Mouse (Mus musculus): ENCODE data around the gene Dst. TPM values are rescaled to one million over a fixed set of nuclear protein-coding genes. Genes with fewer than 3 reads are reported as not detected.

The Dst gene
- polyA plus RNA-seq, 2 experiments: 4.3 to 5.0 TPM

DNA sequence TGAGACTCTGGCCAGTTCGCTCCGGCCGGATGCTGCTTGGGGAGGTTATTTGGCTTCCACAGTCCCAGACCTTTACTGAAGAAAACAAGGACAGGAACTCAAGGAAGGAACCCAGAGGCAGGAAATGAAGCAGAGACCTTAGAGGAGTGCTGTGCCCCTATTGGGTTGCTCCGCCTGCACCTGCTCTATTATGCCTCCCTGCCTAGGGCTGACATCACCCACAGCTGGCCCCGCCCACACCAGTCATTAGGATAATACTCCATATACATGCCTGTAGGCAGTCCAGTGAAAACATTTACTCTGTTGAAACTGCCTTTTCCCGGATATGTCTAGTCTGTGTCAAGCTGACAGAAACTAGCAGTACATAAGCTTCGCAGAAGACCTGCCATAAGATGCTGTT is 130.5 kb downstream of the Dst start:
- H3K4me1 ChIP-seq (replicated peaks; ENCODE audit: control insufficient read depth in 2 of 2, insufficient read depth in 2 of 2, low read length in 1 of 2): no peaks in the 10 kb centered on the region
- H3K9ac ChIP-seq (replicated peaks): no peak overlapping the region
- TF ChIP-seq CTCF (IDR thresholded peaks at IDR 0.05; ENCODE audit: low read depth) (no peak), EP300 (IDR thresholded peaks at IDR 0.05; ENCODE audit: low read depth) (no peak)

DNA sequence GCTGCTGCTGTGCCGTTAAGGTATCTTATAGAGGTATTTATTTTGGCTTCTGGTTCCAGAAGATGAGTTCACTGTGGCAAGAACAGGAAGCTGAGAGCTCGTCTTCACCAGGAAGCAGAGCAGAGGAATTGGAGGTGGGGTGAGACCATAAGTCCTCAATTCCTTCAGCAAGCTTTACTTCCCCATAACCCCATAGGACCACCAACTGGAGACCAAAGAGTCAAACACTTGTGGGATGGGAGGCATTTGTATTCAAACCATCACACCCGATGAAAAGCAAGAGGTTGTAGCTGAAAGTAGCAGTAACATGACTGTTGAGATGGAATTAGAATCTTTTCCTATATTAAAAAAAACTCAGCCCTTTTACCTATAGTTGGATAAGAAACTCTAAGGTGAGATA is 132.0 kb downstream of the Dst start:
- no peak for ATAC-seq (ENCODE audit: insufficient read depth)
- Histone ChIP-seq H3K4me3 (ENCODE audit: insufficient read depth in 1 of 2, low read depth in 2 of 2, low read length in 2 of 2) (no peak overlapping the region), H3K4me1 (replicated peaks; ENCODE audit: control insufficient read depth in 2 of 2, insufficient read depth in 2 of 2, low read length in 1 of 2) (no peaks in the 10 kb centered on the region), H3K27ac (no peak overlapping the region), H3K36me3 (replicated peaks; ENCODE audit: control insufficient read depth, insufficient read depth, low read depth) (no peaks in the 10 kb centered on the region), H3K27me3 (ENCODE audit: control insufficient read depth, insufficient read depth, low read length) (no peaks in the 10 kb centered on the region), H3K4me2 (ENCODE audit: low read depth) (no peak overlapping the region), H3K9me3 (ENCODE audit: control insufficient read depth, low read length) (no peaks in the 10 kb centered on the region), H3K9ac (replicated peaks) (no peak overlapping the region)
- DNase-seq (ENCODE audit: low read depth in 3 of 3, low spot score in 3 of 3): no peak
- WGBS (ENCODE audit: insufficient replicate concordance): 33% methylated on average over 3 of the region's 3 CpGs
- TF ChIP-seq CTCF (IDR thresholded peaks at IDR 0.05; ENCODE audit: low read depth) (no peak), EP300 (IDR thresholded peaks at IDR 0.05; ENCODE audit: low read depth) (no peak)

More for the DNA sequence above, 130.5 kb downstream of the Dst start:
- Histone ChIP-seq H3K9me3 (ENCODE audit: control insufficient read depth, low read length) (no peaks in the 10 kb centered on the region), H3K36me3 (replicated peaks; ENCODE audit: control insufficient read depth, insufficient read depth, low read depth) (no peaks in the 10 kb centered on the region), H3K4me2 (ENCODE audit: low read depth) (no peak overlapping the region), H3K27me3 (ENCODE audit: control insufficient read depth, insufficient read depth, low read length) (no peaks in the 10 kb centered on the region), H3K27ac (no peak overlapping the region), H3K4me3 (ENCODE audit: insufficient read depth in 1 of 2, low read depth in 2 of 2, low read length in 2 of 2) (no peak overlapping the region)
- ATAC-seq (ENCODE audit: insufficient read depth) (no peak), DNase-seq (ENCODE audit: low read depth in 3 of 3, low spot score in 3 of 3) (no peak)
- 71% methylated on average over 7 of the region's 7 CpGs for WGBS (ENCODE audit: insufficient replicate concordance)

DNA sequence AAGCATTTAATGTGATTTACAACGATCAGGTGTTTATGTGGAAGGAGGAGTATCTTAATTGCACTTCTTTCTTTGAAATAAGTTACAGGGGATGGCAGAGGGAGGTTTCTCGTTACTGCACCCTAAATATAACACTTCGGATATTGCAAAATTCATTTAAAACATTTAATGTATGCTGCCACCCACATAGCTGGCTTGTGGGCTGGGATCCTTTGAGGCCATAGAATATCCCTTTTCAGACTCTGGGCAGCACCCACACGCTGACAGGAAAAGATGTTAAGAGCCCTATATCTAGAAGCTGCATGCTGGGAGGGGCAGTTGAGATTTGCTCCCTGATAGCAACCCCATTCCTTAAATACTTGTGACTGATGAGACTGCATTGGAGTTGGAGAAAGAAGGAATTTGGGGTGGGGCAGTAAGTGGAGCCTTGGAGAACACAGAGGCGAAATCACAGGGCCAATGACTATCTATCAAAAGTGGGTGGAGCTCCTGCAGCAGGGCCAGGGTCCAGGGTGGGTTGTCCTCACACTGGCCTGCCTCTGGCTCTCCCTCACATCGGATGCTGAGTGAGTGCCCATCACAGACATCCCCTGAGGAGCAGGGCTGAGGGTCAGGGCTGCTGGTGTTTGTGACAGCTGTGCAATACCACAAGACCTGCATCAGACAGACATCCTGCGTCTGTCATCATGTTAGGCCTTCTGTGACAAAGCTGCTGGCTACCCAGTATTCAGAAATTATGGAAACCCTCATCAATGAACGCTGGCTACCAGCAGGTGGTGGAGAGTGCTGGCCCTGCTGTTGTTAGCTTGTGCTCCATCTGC is 133.1 kb downstream of the Dst start:
- ATAC-seq (ENCODE audit: insufficient read depth): no peak
- no peak for TF ChIP-seq EP300 (IDR thresholded peaks at IDR 0.05; ENCODE audit: low read depth)
- TF ChIP-seq CTCF (IDR thresholded peaks at IDR 0.05; ENCODE audit: low read depth): no peak
- Histone ChIP-seq H3K4me1 (replicated peaks; ENCODE audit: control insufficient read depth in 2 of 2, insufficient read depth in 2 of 2, low read length in 1 of 2) (no peaks in the 10 kb centered on the region), H3K27ac (no peak overlapping the region), H3K9me3 (ENCODE audit: control insufficient read depth, low read length) (no peaks in the 10 kb centered on the region), H3K4me3 (ENCODE audit: insufficient read depth in 1 of 2, low read depth in 2 of 2, low read length in 2 of 2) (no peak overlapping the region), H3K4me2 (ENCODE audit: low read depth) (no peak overlapping the region), H3K9ac (replicated peaks) (no peak overlapping the region), H3K36me3 (replicated peaks; ENCODE audit: control insufficient read depth, insufficient read depth, low read depth) (no peaks in the 10 kb centered on the region), H3K27me3 (ENCODE audit: control insufficient read depth, insufficient read depth, low read length) (no peaks in the 10 kb centered on the region)
- DNase-seq (ENCODE audit: low read depth in 3 of 3, low spot score in 3 of 3): no peak
- 42% methylated on average over 8 of the region's 8 CpGs for WGBS (ENCODE audit: insufficient replicate concordance)

DNA sequence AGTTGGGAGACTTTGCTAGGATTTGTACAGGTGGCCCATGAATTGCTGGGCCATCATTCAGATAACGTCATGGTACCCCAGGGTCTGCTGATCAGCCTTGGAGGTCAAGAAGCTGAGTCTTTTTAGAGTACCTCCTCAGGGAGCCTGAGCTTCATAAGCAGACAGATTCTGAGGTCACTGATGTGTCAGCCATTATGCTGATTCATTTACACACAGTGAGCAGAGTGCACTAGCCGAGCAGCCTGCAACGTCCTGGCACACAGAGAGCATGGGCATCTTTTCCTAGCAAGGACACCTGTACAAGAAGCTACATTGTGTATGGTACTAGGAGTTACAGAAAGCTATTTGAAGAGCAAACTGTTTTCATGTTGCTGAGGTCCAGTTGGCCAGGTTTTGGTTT is 134.3 kb downstream of the Dst start:
- H3K9me3 ChIP-seq (ENCODE audit: control insufficient read depth, low read length): no peaks in the 10 kb centered on the region
- H3K4me1 ChIP-seq (replicated peaks; ENCODE audit: control insufficient read depth in 2 of 2, insufficient read depth in 2 of 2, low read length in 1 of 2): no peaks in the 10 kb centered on the region
- TF ChIP-seq EP300 (IDR thresholded peaks at IDR 0.05; ENCODE audit: low read depth): no peak
- no peak for TF ChIP-seq CTCF (IDR thresholded peaks at IDR 0.05; ENCODE audit: low read depth)
- H3K4me2 ChIP-seq (ENCODE audit: low read depth): no peak overlapping the region
- no peaks in the 10 kb centered on the region for H3K36me3 ChIP-seq (replicated peaks; ENCODE audit: control insufficient read depth, insufficient read depth, low read depth)
- no peak overlapping the region for H3K4me3 ChIP-seq (ENCODE audit: insufficient read depth in 1 of 2, low read depth in 2 of 2, low read length in 2 of 2)
- whole genome bisulfite sequencing (ENCODE audit: insufficient replicate concordance): 56% methylated on average over 3 of the region's 3 CpGs
- H3K27ac ChIP-seq: no peak overlapping the region
- ATAC-seq (ENCODE audit: insufficient read depth) (no peak), DNase-seq (ENCODE audit: low read depth in 3 of 3, low spot score in 3 of 3) (no peak)
- no peak overlapping the region for H3K9ac ChIP-seq (replicated peaks)
- H3K27me3 ChIP-seq (ENCODE audit: control insufficient read depth, insufficient read depth, low read length): no peaks in the 10 kb centered on the region

DNA sequence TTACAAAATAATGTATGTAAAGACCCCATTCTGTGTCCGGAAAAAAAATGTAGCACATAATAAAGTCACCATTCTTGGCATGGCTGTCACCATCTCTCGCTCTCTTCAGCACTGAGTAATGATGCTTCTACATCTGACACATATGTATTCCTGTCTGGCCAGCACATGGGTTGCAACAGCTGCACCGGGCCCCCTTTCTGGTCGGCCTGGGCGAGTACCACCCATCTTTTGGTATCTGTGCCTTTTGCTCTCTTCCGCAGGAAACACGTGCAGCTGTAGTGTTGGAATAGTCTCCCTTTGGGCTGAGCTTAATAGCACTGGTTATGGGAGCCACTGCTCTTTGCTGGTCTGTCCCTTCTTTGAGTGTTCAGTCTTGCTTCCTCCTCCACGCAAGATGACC is 135.3 kb downstream of the Dst start:
- no peak overlapping the region for H3K27ac ChIP-seq
- no peak for DNase-seq (ENCODE audit: low read depth in 3 of 3, low spot score in 3 of 3)
- WGBS (ENCODE audit: insufficient replicate concordance): 74% methylated on average over 8 of the region's 8 CpGs
- H3K4me1 ChIP-seq (replicated peaks; ENCODE audit: control insufficient read depth in 2 of 2, insufficient read depth in 2 of 2, low read length in 1 of 2): no peaks in the 10 kb centered on the region
- TF ChIP-seq EP300 (IDR thresholded peaks at IDR 0.05; ENCODE audit: low read depth): no peak
- no peak for TF ChIP-seq CTCF (IDR thresholded peaks at IDR 0.05; ENCODE audit: low read depth)
- H3K4me2 ChIP-seq (ENCODE audit: low read depth): no peak overlapping the region
- H3K9me3 ChIP-seq (ENCODE audit: control insufficient read depth, low read length): no peaks in the 10 kb centered on the region
- ATAC-seq (ENCODE audit: insufficient read depth): no peak
- H3K27me3 ChIP-seq (ENCODE audit: control insufficient read depth, insufficient read depth, low read length): no peaks in the 10 kb centered on the region
- no peaks in the 10 kb centered on the region for H3K36me3 ChIP-seq (replicated peaks; ENCODE audit: control insufficient read depth, insufficient read depth, low read depth)
- H3K4me3 ChIP-seq (ENCODE audit: insufficient read depth in 1 of 2, low read depth in 2 of 2, low read length in 2 of 2): no peak overlapping the region
- no peak overlapping the region for H3K9ac ChIP-seq (replicated peaks)

All from liver, embryonic 14.5 days (tissue).